Mouse (Mus musculus) intestine, postnatal 0 days (tissue): ENCODE measurements at regions not wholly inside any gene's neighbourhood (a gene's known extent, or its start where the extent isn't known, plus 50 kb on each side); places are given as distances from the start of the nearest gene placed in this dataset.
A peak's percentile ranks its signal among the peaks of the same experiment; 100 is the strongest.

ENCODE experiments used
- ATAC-seq: fragments of 200-750 bp; cut with Nextera tagmentation; 2 replicates; pipeline ENCODE4 v1.8.0; 2017; ENCODE audit warnings: mild to moderate bottlenecking, moderate TSS enrichment, moderate library complexity
- H3K27ac ChIP-seq: fragments of 300-500 bp; sonication (generic); 2 replicates; pipeline ENCODE4 v1.5.1; 2014; ENCODE audit warnings: mild to moderate bottlenecking, low read depth, low read length, moderate library complexity
- H3K27me3 ChIP-seq: fragments of 300-500 bp; sonication (generic); replicated peaks from 2 replicates; pipeline ENCODE4 v1.6.1; 2014; ENCODE audit warnings: low read length, mixed read lengths; ENCODE audit not compliant: control insufficient read depth, insufficient read depth
- H3K36me3 ChIP-seq: fragments of 300-500 bp; sonication (generic); 2 replicates; pipeline ENCODE4 v1.6.1; 2014; ENCODE audit warnings: mild to moderate bottlenecking, moderate library complexity; ENCODE audit not compliant: control insufficient read depth, insufficient read depth
- H3K4me1 ChIP-seq: fragments of 300-500 bp; sonication (generic); replicated peaks from 2 replicates; pipeline ENCODE4 v1.6.1; 2014; ENCODE audit warnings: antibody characterized with exemption, low read length, mixed read lengths; ENCODE audit not compliant: control insufficient read depth, insufficient read depth
- H3K4me2 ChIP-seq: fragments of 300-500 bp; sonication (generic); replicated peaks from 2 replicates; pipeline ENCODE4 v1.6.1; 2014; ENCODE audit warnings: low read depth, mild to moderate bottlenecking, moderate library complexity
- H3K4me3 ChIP-seq: fragments of 300-500 bp; sonication (generic); 2 replicates; pipeline ENCODE4 v1.5.1; 2014; ENCODE audit warnings: low read depth, low read length
- H3K9ac ChIP-seq: fragments of 300-500 bp; sonication (generic); 2 replicates; pipeline ENCODE4 v1.6.1; 2014; ENCODE audit warnings: mild to moderate bottlenecking, low read depth, low read length
- H3K9me3 ChIP-seq: fragments of 300-500 bp; sonication (generic); 2 replicates; pipeline ENCODE4 v1.6.1; 2016; ENCODE audit warnings: mixed run types; ENCODE audit not compliant: control insufficient read depth
- CTCF ChIP-seq: sonication (generic); IDR thresholded peaks from 2 replicates; pipeline ENCODE4 v1.5.1; 2016; ENCODE audit warnings: low read depth, mild to moderate bottlenecking, control low read depth, antibody characterized with exemption, moderate library complexity
- WGBS: fragments of 180-500 bp; shearing (Covaris S2); extraction: QIAGEN DNeasy Blood & Tissue Kit; methylation state at CpG from one replicate; pipeline ENCODE4 v1.1.7; 2014; 5-methylcytosine and 5-hydroxymethylcytosine counted together

DNA sequence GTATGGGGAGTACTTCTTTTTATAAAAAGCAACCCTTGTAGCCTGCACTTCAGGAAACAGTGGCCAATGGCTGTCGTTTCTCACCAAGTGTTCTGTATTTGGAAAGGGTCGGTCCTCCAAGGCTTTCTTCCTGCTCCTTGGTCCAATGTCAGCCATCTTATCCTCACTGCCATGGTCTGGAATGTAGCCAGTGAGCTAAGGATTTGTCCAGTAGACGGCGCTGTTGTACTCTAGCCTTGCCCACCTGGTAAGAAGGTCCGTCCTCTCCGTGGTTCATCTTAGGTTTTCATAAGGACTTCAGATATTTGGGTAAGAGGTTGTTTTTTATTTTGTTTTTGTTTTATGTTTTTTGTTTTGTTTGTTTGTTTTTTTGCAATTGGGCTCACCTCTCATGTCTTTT, 72.8 kb upstream of the Slc25a13 start:
- Histone ChIP-seq H3K4me1 (no peaks in the 10 kb centered on the region), H3K4me3 (no peak overlapping the region), H3K4me2 (no peak overlapping the region), H3K9ac (no peak overlapping the region), H3K9me3 (no peaks in the 10 kb centered on the region), H3K27ac (no peak overlapping the region), H3K36me3 (no peaks in the 10 kb centered on the region), H3K27me3 (no peaks in the 10 kb centered on the region)
- peak; percentile 87 for TF ChIP-seq CTCF
- no peak for ATAC-seq
- WGBS = 26% methylated on average over 6 of the region's 6 CpGs

DNA sequence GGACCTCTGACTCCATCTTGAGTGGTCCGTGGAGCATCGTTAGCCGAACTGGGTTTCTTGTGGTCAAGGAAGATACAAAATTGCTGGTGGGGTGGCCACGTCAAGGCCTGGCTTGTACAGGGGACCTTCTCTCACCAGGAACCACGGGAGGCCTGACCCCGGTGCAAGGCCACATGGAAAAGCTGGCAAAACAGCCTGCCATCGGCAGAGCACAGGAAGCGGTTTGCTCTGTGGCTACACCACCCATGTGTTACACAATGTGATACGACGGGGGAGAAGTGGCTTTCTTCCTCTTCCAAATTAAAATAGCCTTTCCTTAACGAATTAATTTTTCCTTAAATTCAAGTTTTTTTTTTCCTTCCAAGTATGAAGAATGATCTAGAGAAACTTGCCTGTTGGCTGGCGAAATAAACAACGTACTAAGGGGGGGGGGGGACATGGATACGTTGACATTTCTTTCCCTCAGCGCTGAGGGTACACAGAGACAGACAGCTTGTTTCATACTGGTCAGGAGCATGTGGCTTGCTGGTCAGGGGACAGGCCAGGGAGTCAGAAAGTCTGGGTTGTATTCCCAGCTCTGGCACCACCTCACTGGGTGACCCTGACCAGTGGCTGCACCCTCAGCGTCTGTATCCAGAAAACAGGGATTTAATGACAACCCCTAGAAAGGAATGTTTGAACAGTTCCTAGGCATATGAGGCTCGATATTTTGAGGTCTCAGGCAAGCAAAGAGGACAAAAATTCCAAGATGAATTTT, 64.0 kb upstream of the Slc25a13 start:
- Histone ChIP-seq H3K27ac (no peak overlapping the region), H3K4me2 (no peak overlapping the region), H3K9me3 (no peaks in the 10 kb centered on the region), H3K36me3 (no peaks in the 10 kb centered on the region), H3K9ac (no peak overlapping the region), H3K4me3 (no peak overlapping the region), H3K27me3 (no peaks in the 10 kb centered on the region), H3K4me1 (no peaks in the 10 kb centered on the region)
- TF ChIP-seq CTCF = no peak
- 78% methylated on average over 17 of the region's 17 CpGs for WGBS
- no peak for ATAC-seq

DNA sequence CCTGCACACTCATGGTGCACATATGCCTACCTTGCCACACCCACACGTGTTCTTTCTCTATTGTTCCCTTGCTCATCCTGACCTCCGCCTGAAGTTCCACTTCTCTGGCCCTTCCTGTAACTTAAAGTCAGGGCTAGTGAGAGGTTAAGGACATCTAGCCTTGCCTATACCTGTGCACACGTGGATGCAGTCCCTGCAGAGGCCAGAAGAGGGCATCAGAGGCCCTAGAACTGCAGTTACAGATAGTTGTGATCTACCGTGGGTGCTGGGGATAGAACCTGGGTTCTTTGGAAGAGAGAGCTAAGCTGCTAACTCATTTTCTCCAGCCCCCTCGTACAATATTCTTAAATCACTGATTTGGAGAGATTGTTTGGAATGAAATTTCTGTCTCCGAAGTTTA, 62.7 kb upstream of the Slc25a13 start:
- Histone ChIP-seq H3K36me3 (no peaks in the 10 kb centered on the region), H3K4me2 (no peak overlapping the region), H3K27me3 (no peaks in the 10 kb centered on the region), H3K9me3 (no peaks in the 10 kb centered on the region), H3K27ac (no peak overlapping the region), H3K4me1 (no peaks in the 10 kb centered on the region), H3K9ac (no peak overlapping the region), H3K4me3 (no peak overlapping the region)
- no peak for ATAC-seq
- WGBS = 80% methylated on average over 6 of the region's 6 CpGs
- TF ChIP-seq CTCF = peak; percentile 40

DNA sequence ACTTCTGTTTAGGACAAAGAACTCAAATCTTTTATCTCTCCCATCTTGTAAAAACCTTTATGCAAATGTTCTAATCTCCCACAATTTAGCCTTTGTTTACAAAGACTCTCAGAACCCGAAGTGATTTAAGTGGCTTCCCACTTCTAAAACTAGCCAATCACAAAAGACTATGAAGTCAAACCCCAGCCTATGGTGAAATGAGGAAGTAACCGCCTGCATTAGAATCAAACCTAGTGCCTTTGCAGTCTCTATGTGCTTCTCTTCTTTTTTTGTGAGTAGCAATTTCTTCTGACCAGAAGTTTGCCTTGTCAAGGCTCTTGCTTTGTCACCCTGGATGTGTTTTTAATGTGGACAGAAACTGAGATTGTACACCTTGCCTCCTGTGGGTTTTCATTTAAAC, 53.6 kb upstream of the Slc25a13 start:
- Histone ChIP-seq H3K9ac (no peak overlapping the region), H3K27me3 (no peaks in the 10 kb centered on the region), H3K4me2 (no peak overlapping the region), H3K4me1 (no peaks in the 10 kb centered on the region), H3K27ac (no peak overlapping the region), H3K36me3 (no peaks in the 10 kb centered on the region), H3K4me3 (no peak overlapping the region), H3K9me3 (no peaks in the 10 kb centered on the region)
- WGBS = 34% methylated on average over 2 of the region's 2 CpGs
- no peak for TF ChIP-seq CTCF
- ATAC-seq = no peak
